Mouse (Mus musculus): Measurements from ENCODE around the gene Rhbdf1. TPM values are rescaled to one million over a fixed set of nuclear protein-coding genes. Genes with fewer than 3 reads are reported as not detected.

Rhbdf1 gene
- polyA plus RNA-seq, 1 experiment, result 33.3 TPM

- Histone ChIP-seq H3K9ac (ENCODE audit: low read depth, poor library complexity, severe bottlenecking) (no peak overlapping the region), H3K4me1 (ENCODE audit: control insufficient read depth, insufficient read depth, low read length) (peaks cover 13% of the 10 kb centered on the region), H3K9me3 (replicated peaks; ENCODE audit: control insufficient read depth, insufficient read depth, low read length, poor library complexity, severe bottlenecking) (no peaks in the 10 kb centered on the region), H3K27ac (ENCODE audit: insufficient read depth, low read length) (no peak overlapping the region), H3K4me3 (ENCODE audit: low read depth, low read length) (no peak overlapping the region), H3K27me3 (ENCODE audit: control insufficient read depth, insufficient read depth, low read length, poor library complexity, severe bottlenecking) (no peaks in the 10 kb centered on the region), H3K36me3 (ENCODE audit: control insufficient read depth, insufficient read depth, low read length, poor library complexity, severe bottlenecking) (peaks cover 2% of the 10 kb centered on the region; the same call in 1 of the 2 replicates)
- TF ChIP-seq CTCF (IDR thresholded peaks at IDR 0.05; ENCODE audit: low read depth, low read length) (no peak), POLR2A (IDR thresholded peaks at IDR 0.05; ENCODE audit: insufficient read depth, low read length) (no peak), EP300 (IDR thresholded peaks at IDR 0.05; ENCODE audit: insufficient read depth, low read depth, low read length) (no peak)
Observed at GRCm38 (mm10) chr11:32225222-32226104, 3.4 kb upstream of the Rhbdf1 start.

GRCm38 (mm10) chr11:32224468-32225139, 2.5 kb upstream of the Rhbdf1 start:
- Histone ChIP-seq H3K27ac (ENCODE audit: insufficient read depth, low read length) (no peak overlapping the region), H3K4me3 (ENCODE audit: low read depth, low read length) (no peak overlapping the region)
- TF ChIP-seq CTCF (IDR thresholded peaks at IDR 0.05; ENCODE audit: low read depth, low read length) (no peak), POLR2A (IDR thresholded peaks at IDR 0.05; ENCODE audit: insufficient read depth, low read length) (no peak), EP300 (IDR thresholded peaks at IDR 0.05; ENCODE audit: insufficient read depth, low read depth, low read length) (no peak)

GRCm38 (mm10) chr11:32223297-32223967, 1.3 kb upstream of the Rhbdf1 start:
- Histone ChIP-seq H3K27me3 (ENCODE audit: control insufficient read depth, insufficient read depth, low read length, poor library complexity, severe bottlenecking) (no peaks in the 10 kb centered on the region), H3K4me3 (ENCODE audit: low read depth, low read length) (no peak overlapping the region), H3K9ac (ENCODE audit: low read depth, poor library complexity, severe bottlenecking) (no peak overlapping the region), H3K27ac (ENCODE audit: insufficient read depth, low read length) (no peak overlapping the region), H3K9me3 (replicated peaks; ENCODE audit: control insufficient read depth, insufficient read depth, low read length, poor library complexity, severe bottlenecking) (no peaks in the 10 kb centered on the region), H3K4me1 (ENCODE audit: control insufficient read depth, insufficient read depth, low read length) (peaks cover 22% of the 10 kb centered on the region), H3K36me3 (ENCODE audit: control insufficient read depth, insufficient read depth, low read length, poor library complexity, severe bottlenecking) (no peaks in the 10 kb centered on the region)
- TF ChIP-seq CTCF (IDR thresholded peaks at IDR 0.05; ENCODE audit: low read depth, low read length) (peak; percentile 25), EP300 (IDR thresholded peaks at IDR 0.05; ENCODE audit: insufficient read depth, low read depth, low read length) (no peak), POLR2A (IDR thresholded peaks at IDR 0.05; ENCODE audit: insufficient read depth, low read length) (no peak)

More at GRCm38 (mm10) chr11:32224468-32225139, 2.5 kb upstream of the Rhbdf1 start:
- Histone ChIP-seq H3K9me3 (replicated peaks; ENCODE audit: control insufficient read depth, insufficient read depth, low read length, poor library complexity, severe bottlenecking) (no peaks in the 10 kb centered on the region), H3K36me3 (ENCODE audit: control insufficient read depth, insufficient read depth, low read length, poor library complexity, severe bottlenecking) (no peaks in the 10 kb centered on the region; the same call in 1 of the 2 replicates), H3K9ac (ENCODE audit: low read depth, poor library complexity, severe bottlenecking) (no peak overlapping the region), H3K4me1 (ENCODE audit: control insufficient read depth, insufficient read depth, low read length) (peaks cover 15% of the 10 kb centered on the region), H3K27me3 (ENCODE audit: control insufficient read depth, insufficient read depth, low read length, poor library complexity, severe bottlenecking) (no peaks in the 10 kb centered on the region)

- Histone ChIP-seq H3K27ac (ENCODE audit: insufficient read depth, low read length) (no peak overlapping the region), H3K4me1 (ENCODE audit: control insufficient read depth, insufficient read depth, low read length) (peaks cover 27% of the 10 kb centered on the region), H3K9ac (ENCODE audit: low read depth, poor library complexity, severe bottlenecking) (0 out of 2 replicates have a peak overlapping the region, but pooled peaks have one; percentile 95), H3K4me3 (ENCODE audit: low read depth, low read length) (peak overlapping the region; percentile 56), H3K9me3 (replicated peaks; ENCODE audit: control insufficient read depth, insufficient read depth, low read length, poor library complexity, severe bottlenecking) (no peaks in the 10 kb centered on the region), H3K27me3 (ENCODE audit: control insufficient read depth, insufficient read depth, low read length, poor library complexity, severe bottlenecking) (no peaks in the 10 kb centered on the region), H3K36me3 (ENCODE audit: control insufficient read depth, insufficient read depth, low read length, poor library complexity, severe bottlenecking) (no peaks in the 10 kb centered on the region)
- no peak for TF ChIP-seq POLR2A (IDR thresholded peaks at IDR 0.05; ENCODE audit: insufficient read depth, low read length)
- TF ChIP-seq CTCF (IDR thresholded peaks at IDR 0.05; ENCODE audit: low read depth, low read length), result no peak
- no peak for TF ChIP-seq EP300 (IDR thresholded peaks at IDR 0.05; ENCODE audit: insufficient read depth, low read depth, low read length)
Observed at GRCm38 (mm10) chr11:32222570-32223194, 582 bp upstream of the Rhbdf1 start.

- H3K9me3 ChIP-seq (replicated peaks; ENCODE audit: control insufficient read depth, insufficient read depth, low read length, poor library complexity, severe bottlenecking), result no peaks in the 10 kb centered on the region
- H3K4me3 ChIP-seq (ENCODE audit: low read depth, low read length), result peak overlapping the region; percentile 92
- H3K27me3 ChIP-seq (ENCODE audit: control insufficient read depth, insufficient read depth, low read length, poor library complexity, severe bottlenecking), result no peaks in the 10 kb centered on the region
- peak overlapping the region; percentile 95 for H3K9ac ChIP-seq (ENCODE audit: low read depth, poor library complexity, severe bottlenecking)
- TF ChIP-seq EP300 (IDR thresholded peaks at IDR 0.05; ENCODE audit: insufficient read depth, low read depth, low read length), result 0 out of 2 replicates have a peak, but pooled peaks have one; percentile 39
- no peak for TF ChIP-seq POLR2A (IDR thresholded peaks at IDR 0.05; ENCODE audit: insufficient read depth, low read length)
- TF ChIP-seq CTCF (IDR thresholded peaks at IDR 0.05; ENCODE audit: low read depth, low read length), result no peak
- peaks cover 28% of the 10 kb centered on the region for H3K4me1 ChIP-seq (ENCODE audit: control insufficient read depth, insufficient read depth, low read length)
- no peaks in the 10 kb centered on the region for H3K36me3 ChIP-seq (ENCODE audit: control insufficient read depth, insufficient read depth, low read length, poor library complexity, severe bottlenecking)
- H3K27ac ChIP-seq (ENCODE audit: insufficient read depth, low read length), result peak overlapping the region; percentile 64; the same call in 1 of the 2 replicates
Observed at GRCm38 (mm10) chr11:32221225-32221950, 712 bp downstream of the Rhbdf1 start.
